Mouse (Mus musculus) bone marrow macrophage, adult 2 months (primary cell): ENCODE measurements around the gene Trappc13.

Source experiments
- CTCF ChIP-seq: IDR thresholded peaks from 2 replicates; pipeline ENCODE4 v1.5.1; 2012; ENCODE audit warnings: low read depth, mild to moderate bottlenecking, low read length, moderate library complexity
- POLR2A ChIP-seq: IDR thresholded peaks from 2 replicates; pipeline ENCODE4 v1.6.1; 2012; ENCODE audit warnings: mild to moderate bottlenecking, low read depth, low read length, borderline replicate concordance

DNA sequence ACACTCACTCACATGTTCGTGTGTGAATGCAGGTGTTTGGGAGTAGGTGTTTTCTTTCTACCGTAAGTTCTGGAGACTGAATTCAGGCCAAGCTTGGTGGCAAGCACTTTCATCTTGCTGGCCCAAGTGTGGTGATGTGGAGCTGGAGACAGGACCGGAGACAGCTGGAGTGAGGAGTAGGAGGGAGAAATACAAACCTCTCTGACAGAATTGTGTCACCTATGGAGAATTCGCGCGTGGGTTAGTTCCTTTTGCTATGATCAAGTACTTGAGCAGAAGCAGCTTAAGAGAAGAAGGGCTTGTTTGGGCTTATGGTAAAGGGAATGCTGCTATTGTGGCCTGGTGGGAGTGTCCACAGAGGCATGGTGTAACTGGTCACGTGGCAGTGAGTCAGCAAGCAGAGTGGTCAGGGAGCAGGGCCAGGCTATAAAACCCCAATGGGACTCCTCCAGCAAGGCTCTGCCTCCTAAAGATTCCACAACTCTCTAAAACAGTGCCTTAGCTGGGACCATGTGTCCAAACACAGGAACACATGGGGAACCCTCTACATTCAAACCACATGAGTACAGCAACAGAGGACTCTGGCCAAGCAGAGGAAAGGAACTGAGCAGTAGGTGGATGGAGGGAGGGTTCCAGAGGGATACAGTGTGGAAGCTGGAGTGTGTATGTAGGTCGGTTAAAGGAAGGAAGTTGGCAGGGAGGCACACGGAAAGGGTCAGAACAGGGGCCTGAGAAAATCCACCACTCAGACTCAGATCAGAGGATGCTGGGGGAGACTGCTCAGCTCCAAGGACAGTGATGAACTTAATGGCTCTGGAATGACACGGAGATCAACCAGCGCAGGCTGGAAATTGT lies 83.5 kb downstream of the Trappc13 start:
- TF ChIP-seq CTCF = no peak
- no peak for TF ChIP-seq POLR2A
